Mouse (Mus musculus) heart, postnatal 0 days (tissue): ENCODE data around the gene Pcca. TPM values are rescaled to one million over a fixed set of nuclear protein-coding genes. Genes with fewer than 3 reads are reported as not detected.

ENCODE experiments used
- ATAC-seq: fragments of 200-750 bp; cut with Nextera tagmentation; 2 replicates; pipeline ENCODE4 v1.8.0; 2017; ENCODE audit warnings: low read depth, moderate number of reproducible peaks, moderate library complexity; ENCODE audit not compliant: insufficient read depth
- DNase-seq: peaks from one replicate; pipeline ENCODE4 v3.0.0-alpha.2; 2016; ENCODE audit warnings: low spot score
- H3K27ac ChIP-seq: fragments of 300-500 bp; sonication (generic); 2 replicates; pipeline ENCODE4 v1.5.1; 2014; ENCODE audit warnings: low read depth, mild to moderate bottlenecking
- H3K27me3 ChIP-seq: fragments of 300-500 bp; sonication (generic); 2 replicates; pipeline ENCODE4 v1.6.1; 2014; ENCODE audit warnings: low read length, mixed read lengths; ENCODE audit not compliant: control insufficient read depth, insufficient read depth
- H3K36me3 ChIP-seq: fragments of 300-500 bp; sonication (generic); replicated peaks from 2 replicates; pipeline ENCODE4 v1.6.1; 2014; ENCODE audit warnings: low read length, mixed read lengths; ENCODE audit not compliant: control insufficient read depth, insufficient read depth
- H3K4me1 ChIP-seq: fragments of 300-500 bp; sonication (generic); 2 replicates; pipeline ENCODE4 v1.6.1; 2014; ENCODE audit warnings: antibody characterized with exemption; ENCODE audit not compliant: control insufficient read depth, insufficient read depth
- H3K4me2 ChIP-seq: fragments of 300-500 bp; sonication (generic); 2 replicates; pipeline ENCODE4 v1.6.1; 2014; ENCODE audit warnings: low read depth, mild to moderate bottlenecking, low read length, moderate library complexity
- H3K4me3 ChIP-seq: fragments of 300-500 bp; sonication (generic); 2 replicates; pipeline ENCODE4 v1.5.1; 2014; ENCODE audit warnings: low read depth, low read length
- H3K9ac ChIP-seq: fragments of 300-500 bp; sonication (generic); replicated peaks from 2 replicates; pipeline ENCODE4 v1.6.1; 2014; ENCODE audit warnings: low read depth, low read length, mixed read lengths
- H3K9me3 ChIP-seq: fragments of 300-500 bp; sonication (generic); replicated peaks from 2 replicates; pipeline ENCODE4 v1.6.1; 2016; ENCODE audit warnings: low read length; ENCODE audit not compliant: control insufficient read depth
- CTCF ChIP-seq: IDR thresholded peaks from 2 replicates; pipeline ENCODE4 v1.5.1; 2016; ENCODE audit warnings: antibody characterized with exemption, control low read depth, low read depth
- EP300 ChIP-seq: IDR thresholded peaks from 2 replicates; pipeline ENCODE4 v1.6.1; 2016; ENCODE audit warnings: antibody characterized with exemption, low read depth
- WGBS: fragments of 180-500 bp; shearing (Covaris S2); extraction: QIAGEN DNeasy Blood & Tissue Kit; methylation state at CpG from one replicate; pipeline ENCODE4 v1.1.7; 2014; 5-methylcytosine and 5-hydroxymethylcytosine counted together
- polyA plus RNA-seq: library from polyadenylated mRNA; unstranded; fragments of >200 nt; fragmentation: Nextera tagmentation; extraction: Ambion mirVana; gene quantifications from 2 replicates; pipeline ENCODE4 v1.2.1, GENCODE M21; 2015
- total RNA-seq: library from RNA; depleted of rRNA; stranded (reverse); fragments of >200 nt; gene quantifications from 2 replicates; pipeline ENCODE4 v1.2.3, GENCODE M21; 2014; ENCODE audit warnings: low replicate concordance

The Pcca gene
- total and polyA plus RNA-seq, 2 experiments from 2014 or later, result 17.0 to 31.2 TPM

GRCm38 (mm10) chr14:122871841-122872580 is 337.9 kb downstream of the Pcca start:
- Histone ChIP-seq H3K27me3 (no peaks in the 10 kb centered on the region), H3K4me2 (no peak overlapping the region), H3K4me1 (no peaks in the 10 kb centered on the region; the same call in 1 of the 2 replicates), H3K9ac (no peak overlapping the region), H3K9me3 (no peaks in the 10 kb centered on the region), H3K4me3 (no peak overlapping the region), H3K27ac (no peak overlapping the region), H3K36me3 (no peaks in the 10 kb centered on the region)
- WGBS, result 35% methylated on average over 4 of the region's 4 CpGs
- ATAC-seq, result no peak
- no peak for DNase-seq
- TF ChIP-seq EP300 (no peak), CTCF (no peak)

GRCm38 (mm10) chr14:122872612-122873011 is 338.5 kb downstream of the Pcca start:
- H3K9ac ChIP-seq, result no peak overlapping the region
- ATAC-seq (no peak), DNase-seq (no peak)
- no peak for TF ChIP-seq EP300
- TF ChIP-seq CTCF, result no peak
- H3K27ac ChIP-seq, result no peak overlapping the region
- H3K4me1 ChIP-seq, result no peaks in the 10 kb centered on the region
- no peaks in the 10 kb centered on the region for H3K9me3 ChIP-seq
- H3K27me3 ChIP-seq, result no peaks in the 10 kb centered on the region
- no peak overlapping the region for H3K4me2 ChIP-seq
- WGBS, result 82% methylated on average over 6 of the region's 6 CpGs
- H3K36me3 ChIP-seq, result no peaks in the 10 kb centered on the region
- H3K4me3 ChIP-seq, result no peak overlapping the region

GRCm38 (mm10) chr14:122875056-122875455 is 340.9 kb downstream of the Pcca start:
- no peak overlapping the region for H3K4me2 ChIP-seq
- WGBS, result 68% methylated on average over 8 of the region's 8 CpGs
- no peak overlapping the region for H3K9ac ChIP-seq
- DNase-seq, result no peak
- no peaks in the 10 kb centered on the region for H3K36me3 ChIP-seq
- H3K4me1 ChIP-seq, result no peaks in the 10 kb centered on the region
- H3K4me3 ChIP-seq, result no peak overlapping the region
- no peak overlapping the region for H3K27ac ChIP-seq
- no peak for TF ChIP-seq EP300
- no peak for TF ChIP-seq CTCF
- H3K27me3 ChIP-seq, result no peaks in the 10 kb centered on the region
- no peaks in the 10 kb centered on the region for H3K9me3 ChIP-seq
- ATAC-seq, result no peak

GRCm38 (mm10) chr14:122875636-122876035 is 341.5 kb downstream of the Pcca start:
- Histone ChIP-seq H3K27me3 (no peaks in the 10 kb centered on the region), H3K9me3 (no peaks in the 10 kb centered on the region), H3K4me1 (no peaks in the 10 kb centered on the region), H3K27ac (no peak overlapping the region), H3K9ac (no peak overlapping the region), H3K36me3 (no peaks in the 10 kb centered on the region), H3K4me2 (no peak overlapping the region), H3K4me3 (no peak overlapping the region)
- ATAC-seq (no peak), DNase-seq (no peak)
- no peak for TF ChIP-seq CTCF
- no peak for TF ChIP-seq EP300
- WGBS, result 60% methylated on average over 6 of the region's 6 CpGs

GRCm38 (mm10) chr14:122876163-122876562 is 342.0 kb downstream of the Pcca start:
- H3K27me3 ChIP-seq, result no peaks in the 10 kb centered on the region
- no peak overlapping the region for H3K4me3 ChIP-seq
- no peaks in the 10 kb centered on the region for H3K36me3 ChIP-seq
- TF ChIP-seq CTCF, result peak; percentile 97
- TF ChIP-seq EP300, result no peak
- no peaks in the 10 kb centered on the region for H3K9me3 ChIP-seq
- no peak overlapping the region for H3K4me2 ChIP-seq
- no peaks in the 10 kb centered on the region for H3K4me1 ChIP-seq
- ATAC-seq, result peak; percentile 85
- 5% methylated on average over 6 of the region's 6 CpGs for WGBS
- no peak overlapping the region for H3K27ac ChIP-seq
- H3K9ac ChIP-seq, result no peak overlapping the region
- DNase-seq, result peak; percentile 82

GRCm38 (mm10) chr14:122876723-122877122 is 342.6 kb downstream of the Pcca start:
- TF ChIP-seq EP300, result no peak
- no peak for TF ChIP-seq CTCF
- no peak for ATAC-seq
- Histone ChIP-seq H3K9ac (no peak overlapping the region), H3K4me3 (no peak overlapping the region), H3K9me3 (no peaks in the 10 kb centered on the region), H3K4me2 (no peak overlapping the region), H3K4me1 (no peaks in the 10 kb centered on the region), H3K27ac (no peak overlapping the region), H3K27me3 (no peaks in the 10 kb centered on the region), H3K36me3 (no peaks in the 10 kb centered on the region)
- WGBS, result 66% methylated on average over 7 of the region's 7 CpGs
- no peak for DNase-seq
